ENCODE assay signal across 7 mouse cellular contexts in genomic region chr4:136174216-136175193, GRCm38 (mm10). TPM values are rescaled to one million over a fixed set of nuclear protein-coding genes. Genes with fewer than 3 reads are reported as not detected.
DNase-seq lines count a peak whose midpoint lies in the region; ATAC-seq lines count a peak whose summit lies in the region.

No protein-coding gene starts in this region.

- DNase-seq in 3134 (ENCODE audit: extremely low read depth, insufficient read length, low spot score) (peak; percentile 79), 416B (ENCODE audit: low read depth) (peak; percentile 92), liver (peak; percentile 94)
- DNase-seq in retina, embryonic 14.5 days (ENCODE audit: low spot score) = no peak
- no peak for DNase-seq in right cerebral cortex, postnatal 4 days

- ATAC-seq in erythroid progenitor cell, adult 5-6 weeks (replicated peaks; ENCODE audit: low FRiP score, poor library complexity, severe bottlenecking) = peak; percentile 56
- ATAC-seq in monocyte, adult 5-6 weeks (replicated peaks; ENCODE audit: insufficient number of reproducible peaks, low FRiP score, low TSS enrichment, poor library complexity, severe bottlenecking) = peak; percentile 69

RNA-seq across cellular contexts. Expression of gene E2f2, which starts 2.3 kb away (rescaled TPM):
- 276 and 287 TPM in 2 replicates for total RNA-seq in erythroid progenitor cell, adult 5-6 weeks (2015; ENCODE audit: low replicate concordance)
- total RNA-seq in erythroid progenitor cell, adult 5-6 weeks (2017; ENCODE audit: low replicate concordance) = 288 and 298 TPM in 2 replicates
- 18.1 to 19.7 TPM (median 18.4 TPM) in 3 replicates for total RNA-seq in monocyte, adult 5-6 weeks (2017)

RNA-seq across cellular contexts. Expression of gene Id3, which starts 31.2 kb away (rescaled TPM):
- total RNA-seq in erythroid progenitor cell, adult 5-6 weeks (2015; ENCODE audit: low replicate concordance) = 14.7 TPM in 1 of 2 replicates, not detected in the other
- 2.7 TPM in 1 of 2 replicates, not detected in the other for total RNA-seq in erythroid progenitor cell, adult 5-6 weeks (2017; ENCODE audit: low replicate concordance)
- total RNA-seq in monocyte, adult 5-6 weeks (2017) = 4.9 to 16.7 TPM (median 8.5 TPM) in 3 replicates

RNA-seq across cellular contexts. Expression of gene Asap3, which starts 31.7 kb away (rescaled TPM):
- total RNA-seq in erythroid progenitor cell, adult 5-6 weeks (2015; ENCODE audit: low replicate concordance) = not detected in 2 replicates
- 0.53 and 0.90 TPM in 2 replicates for total RNA-seq in erythroid progenitor cell, adult 5-6 weeks (2017; ENCODE audit: low replicate concordance)
- not detected in 3 replicates for total RNA-seq in monocyte, adult 5-6 weeks (2017)

Comparison
In these comparisons a context has a peak if more than half of its experiments do, and no peak if none do; other contexts are left out.
1. DNase-seq: peak in 3134 (single experiment), 416B (single experiment) and liver (single experiment); none in retina, embryonic 14.5 days (single experiment) and right cerebral cortex, postnatal 4 days (single experiment).
2. RNA of gene E2f2, which starts 2.3 kb away (total RNA-seq): 276 to 298 TPM in erythroid progenitor cell, adult 5-6 weeks; 18.1 to 19.7 TPM in monocyte, adult 5-6 weeks; every median in the first group is over 10 times any median in the second.